Mouse (Mus musculus) cerebellum, adult 2 months (tissue): Measurements from ENCODE around the gene C5ar1. TPM values are rescaled to one million over a fixed set of nuclear protein-coding genes. Genes with fewer than 3 reads are reported as not detected.
A peak's percentile ranks its signal among the peaks of the same experiment; 100 is the strongest.

Experiments used
- DNase-seq, 2 experiments: peaks; one replicate each; pipeline ENCODE4 v3.0.0; 2021
- H3K27ac ChIP-seq: fragments of 200-500 bp; 2 replicates; pipeline ENCODE4 v1.5.1; 2012; ENCODE audit warnings: low read length, control low read depth, inconsistent platforms; ENCODE audit not compliant: insufficient read depth
- H3K27me3 ChIP-seq: fragments of 200-500 bp; 2 replicates; pipeline ENCODE4 v1.6.1; 2012; ENCODE audit warnings: inconsistent platforms, mild to moderate bottlenecking, low read length, moderate library complexity; ENCODE audit not compliant: control insufficient read depth, insufficient read depth
- H3K4me1 ChIP-seq: fragments of 200-500 bp; 2 replicates; pipeline ENCODE4 v1.6.1; 2011; ENCODE audit warnings: low read length; ENCODE audit not compliant: control insufficient read depth, insufficient read depth
- H3K4me3 ChIP-seq: fragments of 200-500 bp; replicated peaks from 2 replicates; pipeline ENCODE3; 2011; ENCODE audit warnings: mild to moderate bottlenecking, low read depth, low read length, control low read depth; ENCODE audit not compliant: insufficient read depth
- CTCF ChIP-seq: fragments of 200-500 bp; IDR thresholded peaks from 2 replicates; pipeline ENCODE4 v1.5.1; 2011; ENCODE audit warnings: low read depth, mild to moderate bottlenecking, control low read depth, low read length, moderate library complexity, borderline replicate concordance; ENCODE audit not compliant: insufficient read depth
- POLR2A ChIP-seq: fragments of 200-500 bp; IDR thresholded peaks from 2 replicates; pipeline ENCODE4 v1.6.1; 2011; ENCODE audit warnings: low read length, control low read depth, borderline replicate concordance; ENCODE audit not compliant: insufficient read depth
- WGBS: fragments of 180-500 bp; shearing (Covaris S2); methylation state at CpG from one replicate; pipeline ENCODE4 v1.1.7; 2018; 5-methylcytosine and 5-hydroxymethylcytosine counted together
- polyA plus RNA-seq: library from polyadenylated mRNA; depleted of rRNA; stranded (reverse); fragments of >200 nt; gene quantifications from 2 replicates; pipeline ENCODE4 v1.2.3, GENCODE M21; 2012

C5ar1 gene
- polyA plus RNA-seq, 1 experiment: 0.75 TPM

- whole genome bisulfite sequencing: 24% methylated on average over 9 of the region's 9 CpGs
- Histone ChIP-seq H3K27me3 (no peaks in the 10 kb centered on the region), H3K4me3 (no peak overlapping the region), H3K4me1 (peaks cover 7% of the 10 kb centered on the region), H3K27ac (no peak overlapping the region)
- TF ChIP-seq CTCF: no peak
- TF ChIP-seq POLR2A: no peak
- DNase-seq: peak; percentile 66 to 85
Measured at GRCm38 (mm10) chr7:16239554-16239997, 19.8 kb downstream of the C5ar1 start.

GRCm38 (mm10) chr7:16229869-16230268 lies 29.5 kb downstream of the C5ar1 start:
- H3K27ac ChIP-seq: no peak overlapping the region
- no peaks in the 10 kb centered on the region for H3K27me3 ChIP-seq
- H3K4me1 ChIP-seq: no peaks in the 10 kb centered on the region
- TF ChIP-seq CTCF (no peak), POLR2A (no peak)
- 57% methylated on average over 5 of the region's 5 CpGs for WGBS
- no peak for DNase-seq
- H3K4me3 ChIP-seq: no peak overlapping the region

DNA sequence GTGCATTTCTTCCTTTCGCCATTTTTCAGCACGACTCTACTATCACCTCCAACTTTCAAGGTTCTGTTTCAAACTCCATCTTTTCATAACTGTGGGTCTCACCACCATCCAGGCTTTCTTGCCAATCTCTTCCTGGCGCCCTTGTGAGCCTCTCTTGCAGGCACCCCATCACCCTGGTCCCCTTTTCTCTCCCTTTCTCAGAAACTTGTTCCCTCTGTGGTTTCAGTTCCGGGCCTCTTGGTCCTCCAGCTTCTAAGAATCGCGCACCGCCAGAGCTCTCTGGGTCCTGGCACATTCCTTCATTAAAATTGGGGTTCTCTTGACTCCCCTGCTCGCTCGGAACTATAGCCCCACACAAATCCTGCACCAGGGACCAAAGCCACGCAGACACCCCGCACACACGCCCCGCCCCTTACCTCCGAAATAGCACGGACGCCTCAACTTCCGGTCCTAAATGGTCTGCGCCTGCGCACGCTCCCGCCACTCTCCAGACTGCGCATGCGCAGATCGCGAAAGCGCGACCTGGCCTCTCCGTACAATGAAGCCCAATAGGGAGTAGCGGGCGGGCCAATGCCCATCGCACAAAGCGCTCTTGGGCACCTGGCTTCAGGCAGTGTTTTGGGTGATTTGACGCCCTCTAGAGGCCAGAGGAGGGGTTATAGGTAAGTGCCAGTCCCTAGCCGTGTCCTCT lies 37.6 kb downstream of the C5ar1 start, which contains the start of gene Dhx34:
Gene Dhx34, minus strand, starts transcription at position 456 of the 691 bp plus-strand sequence.
- TF ChIP-seq CTCF: peak; percentile 63; the same call in 1 of the 2 replicates
- TF ChIP-seq POLR2A: peak; percentile 81; the same call in 1 of the 2 replicates
- H3K27me3 ChIP-seq: no peaks in the 10 kb centered on the region
- peak within 1 kb of the TSS; percentile 83 for H3K4me3 ChIP-seq
- 0 out of 2 replicates have a peak, but pooled peaks cover 3% of the 10 kb centered on the region for H3K4me1 ChIP-seq
- WGBS: 1% methylated on average over 34 of the region's 34 CpGs
- DNase-seq: peak; percentile 97 to 98
- peak within 1 kb of the TSS; percentile 76 for H3K27ac ChIP-seq

- 89% methylated on average over 9 of the region's 9 CpGs for WGBS
- Histone ChIP-seq H3K27me3 (no peaks in the 10 kb centered on the region), H3K4me1 (no peaks in the 10 kb centered on the region), H3K27ac (no peak overlapping the region), H3K4me3 (no peak overlapping the region)
- TF ChIP-seq POLR2A: no peak
- no peak for DNase-seq
Measured at GRCm38 (mm10) chr7:16213986-16214385, 45.4 kb downstream of the C5ar1 start.

- no peak overlapping the region for H3K27ac ChIP-seq
- H3K27me3 ChIP-seq: no peaks in the 10 kb centered on the region
- WGBS: 87% methylated on average over 6 of the region's 6 CpGs
- no peak for DNase-seq
- no peak for TF ChIP-seq POLR2A
- no peaks in the 10 kb centered on the region for H3K4me1 ChIP-seq
- H3K4me3 ChIP-seq: no peak overlapping the region
Measured at GRCm38 (mm10) chr7:16213196-16213595, 46.1 kb downstream of the C5ar1 start.

GRCm38 (mm10) chr7:16210862-16211365 lies 48.4 kb downstream of the C5ar1 start:
- TF ChIP-seq POLR2A (no peak), CTCF (peak; percentile 42; the same call in 1 of the 2 replicates)
- WGBS: 58% methylated on average over 12 of the region's 12 CpGs
- H3K27me3 ChIP-seq: no peaks in the 10 kb centered on the region
- H3K27ac ChIP-seq: no peak overlapping the region
- peaks cover 6% of the 10 kb centered on the region; the same call in 1 of the 2 replicates for H3K4me1 ChIP-seq
- DNase-seq: no peak
- no peak overlapping the region for H3K4me3 ChIP-seq

GRCm38 (mm10) chr7:16208781-16209665 lies 50.3 kb downstream of the C5ar1 start:
- no peak for TF ChIP-seq CTCF
- TF ChIP-seq POLR2A: no peak
- DNase-seq: no peak
- H3K27me3 ChIP-seq: no peaks in the 10 kb centered on the region
- peaks cover 6% of the 10 kb centered on the region; the same call in 1 of the 2 replicates for H3K4me1 ChIP-seq
- WGBS: 92% methylated on average over 21 of the region's 21 CpGs
- H3K27ac ChIP-seq: no peak overlapping the region
- no peak overlapping the region for H3K4me3 ChIP-seq
